Mouse (Mus musculus): ENCODE data around the gene Cd63. TPM values are rescaled to one million over a fixed set of nuclear protein-coding genes. Genes with fewer than 3 reads are reported as not detected.

Cd63 gene
- total and polyA plus RNA-seq, 3 experiments: not detected

GRCm38 (mm10) chr10:128922822-128923012 lies 21.9 kb downstream of the Cd63 start, which contains the start of gene Rdh5:
Gene Rdh5, minus strand, starts transcription at chr10:128922888.
- H3K4me1 ChIP-seq (ENCODE audit: control insufficient read depth in 1 of 2, insufficient read depth in 2 of 2): peaks cover 6 to 21% of the 10 kb centered on the region in 2 experiments
- dilution Hi-C loops (cut with MboI; ENCODE audit: extremely low pct_ligation_motif_present, extremely low pct_unique_long_range_greater_than_20kb, low sequenced_read_pairs): no loop called here
- H3K4me2 ChIP-seq (ENCODE audit: insufficient read depth, low read depth, poor library complexity, severe bottlenecking): peak within 1 kb of the TSS; percentile 80
- DNase-seq (ENCODE audit: extremely low read depth): no peak
- TF ChIP-seq MEF2A (IDR thresholded peaks at IDR 0.05; ENCODE audit: borderline replicate concordance, low read depth, low read length) (no peak), USF2 (conservative IDR thresholded peaks at IDR 0.05; ENCODE audit: low read depth, low read length) (no peak), JUND (conservative IDR thresholded peaks at IDR 0.05; ENCODE audit: low read depth, low read length) (no peak), MAZ (IDR thresholded peaks at IDR 0.05; ENCODE audit: low read depth, low read length) (no peak), TBP (conservative IDR thresholded peaks at IDR 0.05; ENCODE audit: low read depth, low read length) (no peak), PAX5 (IDR thresholded peaks at IDR 0.05; ENCODE audit: low read length) (no peak), ZKSCAN1 (IDR thresholded peaks at IDR 0.05; ENCODE audit: borderline replicate concordance, low read depth, low read length) (no peak), SMC3 (IDR thresholded peaks at IDR 0.05; ENCODE audit: low read depth, low read length) (no peak), BHLHE40 (IDR thresholded peaks at IDR 0.05; ENCODE audit: low read depth, low read length) (no peak), NRF1 (IDR thresholded peaks at IDR 0.05; ENCODE audit: low read depth, low read length) (no peak), EP300 (IDR thresholded peaks at IDR 0.05; ENCODE audit: low read length) (no peak), UBTF (IDR thresholded peaks at IDR 0.05; ENCODE audit: low read depth, low read length) (no peak), ETS1 (conservative IDR thresholded peaks at IDR 0.05; ENCODE audit: low read depth, low read length) (no peak), CHD2 (IDR thresholded peaks at IDR 0.05; ENCODE audit: low read length) (no peak), GABPA (IDR thresholded peaks at IDR 0.05; ENCODE audit: insufficient replicate concordance, low read depth, low read length) (no peak)
- no peaks in the 10 kb centered on the region for H3K27me3 ChIP-seq (replicated peaks)
- peak within 1 kb of the TSS; percentile 81 to 91 (median 85) for H3K4me3 ChIP-seq (replicated peaks in 1 of 3; ENCODE audit: low read depth in 2 of 3, low read length in 2 of 3, poor library complexity in 1 of 3)
- in situ Hi-C loops (cut with MboI; ENCODE audit: low pct_ligation_motif_present, low pct_unique_long_range_greater_than_20kb, low sequenced_read_pairs): no loop called here
- H3K9me3 ChIP-seq (replicated peaks; ENCODE audit: low read length): no peaks in the 10 kb centered on the region
- no peaks in the 10 kb centered on the region for H3K79me2 ChIP-seq (replicated peaks; ENCODE audit: control insufficient read depth, extremely low read depth, insufficient read depth, poor library complexity, severe bottlenecking)
- peaks cover 7 to 36% of the 10 kb centered on the region in 2 experiments for H3K36me3 ChIP-seq (replicated peaks in 1 of 2; ENCODE audit: control insufficient read depth in 1 of 2, insufficient read depth in 1 of 2, low read length in 1 of 2)
- peak within 1 kb of the TSS; percentile 64 for H3K27ac ChIP-seq (ENCODE audit: insufficient read depth, low read depth)
- H3K9ac ChIP-seq (ENCODE audit: insufficient read depth, low read depth): peak within 1 kb of the TSS; percentile 96

- peaks cover 6 to 21% of the 10 kb centered on the region in 2 experiments for H3K4me1 ChIP-seq (ENCODE audit: control insufficient read depth in 1 of 2, insufficient read depth in 2 of 2)
- H3K4me3 ChIP-seq (replicated peaks in 1 of 3; ENCODE audit: low read depth in 2 of 3, low read length in 2 of 3, poor library complexity in 1 of 3): peak overlapping the region; percentile 81 to 91 (median 85)
- H3K79me2 ChIP-seq (replicated peaks; ENCODE audit: control insufficient read depth, extremely low read depth, insufficient read depth, poor library complexity, severe bottlenecking): no peaks in the 10 kb centered on the region
- peak overlapping the region; percentile 80 for H3K4me2 ChIP-seq (ENCODE audit: insufficient read depth, low read depth, poor library complexity, severe bottlenecking)
- in situ Hi-C loops (cut with MboI; ENCODE audit: low pct_ligation_motif_present, low pct_unique_long_range_greater_than_20kb, low sequenced_read_pairs) (no loop called here), dilution Hi-C loops (cut with MboI; ENCODE audit: extremely low pct_ligation_motif_present, extremely low pct_unique_long_range_greater_than_20kb, low sequenced_read_pairs) (no loop called here)
- DNase-seq (ENCODE audit: extremely low read depth): peak; percentile 87
- peak overlapping the region; percentile 64 for H3K27ac ChIP-seq (ENCODE audit: insufficient read depth, low read depth)
- peak overlapping the region; percentile 96 for H3K9ac ChIP-seq (ENCODE audit: insufficient read depth, low read depth)
- H3K27me3 ChIP-seq (replicated peaks): peaks cover 3% of the 10 kb centered on the region
- peaks cover 3 to 31% of the 10 kb centered on the region in 2 experiments for H3K36me3 ChIP-seq (replicated peaks in 1 of 2; ENCODE audit: control insufficient read depth in 1 of 2, insufficient read depth in 1 of 2, low read length in 1 of 2)
- no peaks in the 10 kb centered on the region for H3K9me3 ChIP-seq (replicated peaks; ENCODE audit: low read length)
- no peak for TF ChIP-seq E2F4 (IDR thresholded peaks at IDR 0.05; ENCODE audit: insufficient replicate concordance, low read depth, low read length)
- peak; percentile 91 for TF ChIP-seq MXI1 (IDR thresholded peaks at IDR 0.05; ENCODE audit: low read depth, low read length)
- TF ChIP-seq UBTF (IDR thresholded peaks at IDR 0.05; ENCODE audit: low read depth, low read length): no peak
- 0 out of 2 replicates have a peak, but pooled peaks have one; percentile 22 for TF ChIP-seq MYC (IDR thresholded peaks at IDR 0.05; ENCODE audit: low read depth, low read length)
- peak; percentile 32; the same call in 1 of the 2 replicates for TF ChIP-seq CHD2 (IDR thresholded peaks at IDR 0.05; ENCODE audit: low read length)
- TF ChIP-seq SMC3 (IDR thresholded peaks at IDR 0.05; ENCODE audit: low read depth, low read length): no peak
- TF ChIP-seq USF2 (conservative IDR thresholded peaks at IDR 0.05; ENCODE audit: low read depth, low read length): peak; percentile 100
- TF ChIP-seq ZNF384 (IDR thresholded peaks at IDR 0.05; ENCODE audit: low read depth, low read length): no peak
- TF ChIP-seq JUND (conservative IDR thresholded peaks at IDR 0.05; ENCODE audit: low read depth, low read length): no peak
- TF ChIP-seq MAX (IDR thresholded peaks at IDR 0.05; ENCODE audit: low read length): peak; percentile 97
- peak; percentile 99 for TF ChIP-seq SIN3A (IDR thresholded peaks at IDR 0.05; ENCODE audit: low read length)
- TF ChIP-seq HCFC1 (IDR thresholded peaks at IDR 0.05; ENCODE audit: low read depth, low read length): peak; percentile 71
- TF ChIP-seq POLR2A (IDR thresholded peaks at IDR 0.05; ENCODE audit: low read depth, low read length): peak; percentile 62; the same call in 1 of the 2 replicates
- 0 out of 2 replicates have a peak, but pooled peaks have one; percentile 46 for TF ChIP-seq TBP (conservative IDR thresholded peaks at IDR 0.05; ENCODE audit: low read depth, low read length)
- peak; percentile 99 for TF ChIP-seq USF1 (IDR thresholded peaks at IDR 0.05; ENCODE audit: low read depth, low read length)
- peak; percentile 98 for TF ChIP-seq BHLHE40 (IDR thresholded peaks at IDR 0.05; ENCODE audit: low read depth, low read length)
- 0 out of 2 replicates have a peak, but pooled peaks have one; percentile 48 for TF ChIP-seq NRF1 (IDR thresholded peaks at IDR 0.05; ENCODE audit: low read depth, low read length)
- TF ChIP-seq NELFE (IDR thresholded peaks at IDR 0.05; ENCODE audit: low read depth, low read length): peak; percentile 41; the same call in 1 of the 2 replicates
- TF ChIP-seq KAT2A (IDR thresholded peaks at IDR 0.05; ENCODE audit: insufficient replicate concordance, low read length): 0 out of 2 replicates have a peak, but pooled peaks have one; percentile 40
- TF ChIP-seq ETS1 (conservative IDR thresholded peaks at IDR 0.05; ENCODE audit: low read depth, low read length): 0 out of 2 replicates have a peak, but pooled peaks have one; percentile 34
- peak; percentile 93 for TF ChIP-seq ELF1 (IDR thresholded peaks at IDR 0.05; ENCODE audit: low read depth, low read length)
- peak; percentile 34; the same call in 1 of the 2 replicates for TF ChIP-seq TCF12 (IDR thresholded peaks at IDR 0.05; ENCODE audit: low read depth, low read length)
- no peak for TF ChIP-seq CHD1 (IDR thresholded peaks at IDR 0.05; ENCODE audit: low read depth, low read length)
- peak; percentile 77 for TF ChIP-seq IRF4 (IDR thresholded peaks at IDR 0.05; ENCODE audit: low read depth, low read length)
Observed at GRCm38 (mm10) chr10:128923013-128923691, 22.4 kb downstream of the Cd63 start.
